Mouse (Mus musculus): ENCODE results near the gene Mtif3. TPM values are rescaled to one million over a fixed set of nuclear protein-coding genes. Genes with fewer than 3 reads are reported as not detected.

Mtif3 gene
- polyA plus RNA-seq, 1 experiment from 2014 or later: 19.8 TPM

DNA sequence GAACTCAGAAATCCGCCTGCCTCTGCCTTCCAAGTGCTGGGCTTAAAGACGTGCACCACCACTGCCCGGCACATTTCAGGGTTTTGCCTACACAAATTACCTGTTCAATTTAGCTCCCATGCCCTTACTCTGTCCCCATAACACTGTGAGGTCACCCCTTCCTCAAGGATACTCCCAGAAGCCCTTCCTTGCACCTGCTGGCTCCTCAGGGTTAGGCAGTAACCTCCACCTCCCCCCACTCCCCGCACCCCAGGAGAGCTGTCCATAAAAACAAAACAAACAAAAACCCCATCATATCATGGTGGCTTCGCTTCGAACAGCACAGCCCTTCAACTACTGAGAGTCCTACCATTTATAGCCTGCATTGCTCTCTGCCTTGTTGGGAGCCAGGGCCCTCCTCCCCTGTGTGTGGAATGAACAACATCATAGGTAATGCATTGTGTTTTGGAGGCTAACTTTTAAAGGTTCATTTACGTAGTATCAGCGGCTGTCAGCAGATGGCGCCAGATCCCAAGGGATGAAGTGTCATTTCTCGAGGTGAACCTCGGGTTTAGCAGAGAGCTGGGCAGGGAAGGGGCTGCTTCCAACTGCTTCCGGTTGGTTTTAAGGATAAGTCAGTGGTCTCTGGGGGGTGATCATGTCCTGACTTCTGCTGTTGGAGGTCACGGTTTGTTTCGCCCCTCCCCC lies 58.0 kb downstream of the Mtif3 start:
- peak; percentile 95 for DNase-seq
- TF ChIP-seq CTCF (IDR thresholded peaks at IDR 0.05; ENCODE audit: low read depth): peak; percentile 93
- Histone ChIP-seq H3K9ac (no peak overlapping the region), H3K36me3 (ENCODE audit: insufficient read depth) (no peaks in the 10 kb centered on the region), H3K27me3 (ENCODE audit: insufficient read depth, low read length) (no peaks in the 10 kb centered on the region), H3K4me1 (ENCODE audit: insufficient read depth) (no peaks in the 10 kb centered on the region), H3K4me3 (ENCODE audit: low read depth, low read length) (no peak overlapping the region), H3K4me2 (peak overlapping the region; percentile 40; the same call in 1 of the 2 replicates), H3K9me3 (ENCODE audit: low read depth, low read length) (no peaks in the 10 kb centered on the region), H3K27ac (ENCODE audit: low read depth) (no peak overlapping the region)
- peak; percentile 54 for ATAC-seq (ENCODE audit: insufficient read depth)
- 23% methylated on average over 14 of the region's 14 CpGs for WGBS

DNA sequence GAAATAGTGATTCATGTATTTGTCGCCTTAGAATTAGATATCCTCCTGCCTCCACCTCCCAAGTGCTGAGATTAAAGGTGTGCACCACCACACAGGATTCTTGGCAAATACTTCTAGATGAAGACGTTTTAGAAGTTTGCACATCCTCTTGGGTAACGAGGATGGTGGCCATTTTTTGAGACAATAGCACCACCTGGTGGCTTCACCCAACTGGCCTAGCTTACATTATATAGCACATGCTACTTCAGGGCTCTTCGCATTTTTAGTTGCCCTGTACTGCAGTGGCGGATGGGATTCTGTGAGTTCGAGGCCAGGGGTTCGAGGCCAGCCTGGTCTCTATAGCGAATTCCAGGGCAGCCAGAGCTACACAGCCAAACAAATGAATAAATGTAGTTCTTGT lies 59.2 kb downstream of the Mtif3 start:
- TF ChIP-seq CTCF (IDR thresholded peaks at IDR 0.05; ENCODE audit: low read depth): peak; percentile 85
- H3K4me3 ChIP-seq (ENCODE audit: low read depth, low read length): no peak overlapping the region
- ATAC-seq (ENCODE audit: insufficient read depth) (peak; percentile 62), DNase-seq (peak; percentile 94)
- no peaks in the 10 kb centered on the region for H3K27me3 ChIP-seq (ENCODE audit: insufficient read depth, low read length)
- no peak overlapping the region for H3K4me2 ChIP-seq
- 27% methylated on average over 8 of the region's 8 CpGs for WGBS
- H3K9ac ChIP-seq: no peak overlapping the region
- no peak overlapping the region for H3K27ac ChIP-seq (ENCODE audit: low read depth)
- no peaks in the 10 kb centered on the region for H3K4me1 ChIP-seq (ENCODE audit: insufficient read depth)
- H3K36me3 ChIP-seq (ENCODE audit: insufficient read depth): no peaks in the 10 kb centered on the region
- H3K9me3 ChIP-seq (ENCODE audit: low read depth, low read length): no peaks in the 10 kb centered on the region

Other genes with a start within 250 kb of the Mtif3 start
- 11.6 and 13.7 TPM in 2 replicates for gene Usp12, start 168.8 kb downstream of the Mtif3 start, polyA plus RNA-seq (2014; fragmentation: Nextera tagmentation; extraction: Ambion mirVana)
- gene Rpl21, start 130.9 kb downstream of the Mtif3 start, polyA plus RNA-seq (2014; fragmentation: Nextera tagmentation; extraction: Ambion mirVana): 678 and 713 TPM in 2 replicates
- 18.6 and 20.4 TPM in 2 replicates for gene Rasl11a, start 118.7 kb downstream of the Mtif3 start, polyA plus RNA-seq (2014; fragmentation: Nextera tagmentation; extraction: Ambion mirVana)
- gene Gtf3a, start 15.1 kb downstream of the Mtif3 start, polyA plus RNA-seq (2014; fragmentation: Nextera tagmentation; extraction: Ambion mirVana): 124 and 130 TPM in 2 replicates
- gene Lnx2, start 112.8 kb upstream of the Mtif3 start, polyA plus RNA-seq (2014; fragmentation: Nextera tagmentation; extraction: Ambion mirVana): 19.3 and 19.9 TPM in 2 replicates
- gene Polr1d, start 113.2 kb upstream of the Mtif3 start, polyA plus RNA-seq (2014; fragmentation: Nextera tagmentation; extraction: Ambion mirVana): 123 and 127 TPM in 2 replicates
- gene Gsx1, start 224.9 kb upstream of the Mtif3 start, polyA plus RNA-seq (2014; fragmentation: Nextera tagmentation; extraction: Ambion mirVana): not detected in 2 replicates

All from lung, embryonic 14.5 days (tissue).